Mouse (Mus musculus): ENCODE results near the gene D430019H16Rik. TPM values are rescaled to one million over a fixed set of nuclear protein-coding genes. Genes with fewer than 3 reads are reported as not detected.

Gene D430019H16Rik
- polyA plus RNA-seq, 1 experiment from 2014 or later, result 6.9 TPM

Other genes with a start within 250 kb of the D430019H16Rik start
- not detected in 2 replicates for gene Tcl1, start 231.1 kb upstream of the D430019H16Rik start, polyA plus RNA-seq (2016; fragmentation: Nextera tagmentation; extraction: Ambion mirVana)
- 2.1 and 2.5 TPM in 2 replicates for gene Tunar, start 120.0 kb upstream of the D430019H16Rik start, polyA plus RNA-seq (2016; fragmentation: Nextera tagmentation; extraction: Ambion mirVana)
- 2.0 and 2.7 TPM in 2 replicates for gene Bdkrb2, start 109.4 kb downstream of the D430019H16Rik start, polyA plus RNA-seq (2016; fragmentation: Nextera tagmentation; extraction: Ambion mirVana)
- not detected in 2 replicates for gene Bdkrb1, start 149.2 kb downstream of the D430019H16Rik start, polyA plus RNA-seq (2016; fragmentation: Nextera tagmentation; extraction: Ambion mirVana)
- 33.0 and 33.1 TPM in 2 replicates for gene Gskip, start 231.0 kb downstream of the D430019H16Rik start, polyA plus RNA-seq (2016; fragmentation: Nextera tagmentation; extraction: Ambion mirVana)
- 17.2 and 18.1 TPM in 2 replicates for gene Atg2b, start 231.4 kb downstream of the D430019H16Rik start, polyA plus RNA-seq (2016; fragmentation: Nextera tagmentation; extraction: Ambion mirVana)

Measured in neural tube, embryonic 12.5 days (tissue).